In the genomic region with DNA sequence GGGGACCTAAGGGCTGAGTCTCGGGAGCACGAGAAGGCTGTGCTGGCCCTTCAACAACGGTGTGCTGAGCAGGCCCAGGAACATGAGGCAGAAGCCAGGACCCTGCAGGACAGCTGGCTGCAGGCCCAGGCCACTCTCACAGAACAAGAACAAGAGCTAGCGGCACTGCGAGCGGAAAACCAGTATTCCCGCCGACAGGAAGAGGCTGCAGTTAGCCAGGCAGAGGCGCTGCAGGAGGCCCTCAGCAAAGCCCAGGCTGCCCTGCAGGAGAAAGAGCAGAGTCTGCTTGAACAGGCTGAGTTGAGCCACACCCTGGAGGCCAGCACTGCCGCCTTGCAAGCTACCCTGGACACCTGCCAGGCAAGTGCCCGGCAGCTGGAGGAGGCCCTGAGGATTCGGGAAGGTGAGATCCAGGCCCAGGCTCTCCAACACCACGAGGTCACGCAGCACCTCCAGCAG, we compare ENCODE assay signal across 10 mouse cellular contexts. TPM values are rescaled to one million over a fixed set of nuclear protein-coding genes. Genes with fewer than 3 reads are reported as not detected.
DNase-seq lines count a peak whose midpoint lies in the region; ATAC-seq and TF ChIP-seq lines count a peak whose summit lies in the region.
"Had no signal": no experiment of that assay in that cellular context is flagged by ENCODE, and none has a peak within 500 bp of the region (broad histone marks: within the 10 kb centered on the region; RNA-seq: fewer than 3 reads in every experiment).

No protein-coding gene starts in this region.

- TF ChIP-seq CTCF in midbrain, postnatal 0 days (IDR thresholded peaks at IDR 0.05) = no peak

- DNase-seq in midbrain, postnatal 0 days (ENCODE audit: low spot score) = peak; percentile 82
- no peak for DNase-seq in midbrain, embryonic 11.5 days (ENCODE audit: low spot score, missing footprints)
- peak; percentile 98 for DNase-seq in cerebellum, adult 9-10 months
- DNase-seq in heart, adult 8-10 months (ENCODE audit: low spot score) = peak; percentile 21
- DNase-seq in large intestine, adult 2 months (ENCODE audit: low read depth, low spot score) = peak; percentile 37
- no peak for DNase-seq in thymus, postnatal 25 days

- H3K4me2 ChIP-seq in midbrain, postnatal 0 days (ENCODE audit: low read depth, low read length, poor library complexity, severe bottlenecking) = no peak overlapping the region
- no peak overlapping the region for H3K4me2 ChIP-seq in midbrain, embryonic 11.5 days
- no peak overlapping the region for H3K4me2 ChIP-seq in lung, embryonic 16.5 days (ENCODE audit: low read depth, low read length)

- no peak overlapping the region for H3K27ac ChIP-seq in midbrain, postnatal 0 days (ENCODE audit: low read depth, low read length)
- H3K27ac ChIP-seq in midbrain, embryonic 11.5 days (ENCODE audit: low read depth, low read length) = no peak overlapping the region
- H3K27ac ChIP-seq in lung, embryonic 16.5 days (ENCODE audit: low read length) = 0 out of 2 replicates have a peak overlapping the region, but pooled peaks have one; percentile 16

- H3K36me3 ChIP-seq in midbrain, postnatal 0 days (ENCODE audit: insufficient read depth, low read length) = peaks cover 91% of the 10 kb centered on the region
- peaks cover 37% of the 10 kb centered on the region for H3K36me3 ChIP-seq in midbrain, embryonic 11.5 days (ENCODE audit: control insufficient read depth, insufficient read depth, low read length)
- H3K36me3 ChIP-seq in lung, embryonic 16.5 days (ENCODE audit: control insufficient read depth, insufficient read depth, low read length) = peaks cover 51% of the 10 kb centered on the region

- no peaks in the 10 kb centered on the region for H3K27me3 ChIP-seq in midbrain, postnatal 0 days (ENCODE audit: insufficient read depth, low read length)
- H3K27me3 ChIP-seq in midbrain, embryonic 11.5 days (ENCODE audit: control insufficient read depth, insufficient read depth, low read length) = no peaks in the 10 kb centered on the region
- H3K27me3 ChIP-seq in lung, embryonic 16.5 days (ENCODE audit: control insufficient read depth, insufficient read depth, low read depth, low read length) = no peaks in the 10 kb centered on the region

- H3K9ac ChIP-seq in midbrain, postnatal 0 days (replicated peaks; ENCODE audit: low read length, poor library complexity, severe bottlenecking) = no peak overlapping the region
- no peak overlapping the region for H3K9ac ChIP-seq in midbrain, embryonic 11.5 days (ENCODE audit: low read length)
- H3K9ac ChIP-seq in lung, embryonic 16.5 days (ENCODE audit: low read length) = no peak overlapping the region

- H3K9me3 ChIP-seq in midbrain, postnatal 0 days (ENCODE audit: low read length) = no peaks in the 10 kb centered on the region
- H3K9me3 ChIP-seq in midbrain, embryonic 11.5 days (ENCODE audit: control insufficient read depth, low read length) = no peaks in the 10 kb centered on the region
- H3K9me3 ChIP-seq in lung, embryonic 16.5 days (ENCODE audit: control insufficient read depth, low read length) = no peaks in the 10 kb centered on the region

- no peaks in the 10 kb centered on the region for H3K4me1 ChIP-seq in midbrain, postnatal 0 days (ENCODE audit: insufficient read depth, low read length)
- H3K4me1 ChIP-seq in midbrain, embryonic 11.5 days (ENCODE audit: control insufficient read depth, insufficient read depth, low read length) = no peaks in the 10 kb centered on the region
- H3K4me1 ChIP-seq in lung, embryonic 16.5 days (replicated peaks; ENCODE audit: control insufficient read depth, insufficient read depth, low read length) = no peaks in the 10 kb centered on the region

- WGBS in midbrain, postnatal 0 days = 68% methylated on average over 14 of the region's 14 CpGs
- WGBS in midbrain, embryonic 11.5 days = 85% methylated on average over 14 of the region's 14 CpGs
- WGBS in large intestine, adult 2 months = 37% methylated on average over 14 of the region's 14 CpGs
- 64% methylated on average over 14 of the region's 14 CpGs for WGBS in lung, embryonic 16.5 days

- ATAC-seq in midbrain, postnatal 0 days (ENCODE audit: low FRiP score) = no peak
- ATAC-seq in midbrain, embryonic 11.5 days (ENCODE audit: low FRiP score) = no peak
- ATAC-seq in lung, embryonic 16.5 days (ENCODE audit: low read depth) = peak; percentile 75
- no peak for ATAC-seq in CD4-positive, CD25-positive, alpha-beta regulatory T cell, adult 4 months

- no peak overlapping the region for H3K4me3 ChIP-seq in midbrain, postnatal 0 days (ENCODE audit: low read depth, low read length)
- H3K4me3 ChIP-seq in midbrain, embryonic 11.5 days (ENCODE audit: low read depth, low read length) = no peak overlapping the region
- no peak overlapping the region for H3K4me3 ChIP-seq in lung, embryonic 16.5 days (ENCODE audit: low read length)

RNA-seq across cellular contexts. Expression of gene 6430550D23Rik, which starts 15.9 kb away (rescaled TPM):
- total RNA-seq in midbrain, postnatal 0 days (2014; rRNA removed) = 0.44 and 1.0 TPM in 2 replicates
- polyA plus RNA-seq in midbrain, postnatal 0 days (2015; fragmentation: Nextera tagmentation; extraction: Ambion mirVana) = 0.27 and 0.75 TPM in 2 replicates
- polyA plus RNA-seq in midbrain, embryonic 11.5 days (2014; fragmentation: Nextera tagmentation; extraction: Ambion mirVana) = 0.62 and 1.1 TPM in 2 replicates
- total RNA-seq in heart, adult 8-10 months (2022) = 1 to 10 TPM in 1 of 4 experiments, under 1 TPM in 3; 0.14 to 2.0 (median 0.53) TPM
- 1.4 and 1.8 TPM in 2 replicates for polyA plus RNA-seq in large intestine, adult 2 months (2012; rRNA removed)
- polyA plus RNA-seq in lung, embryonic 16.5 days (2015; fragmentation: Nextera tagmentation; extraction: Ambion mirVana) = 1.5 and 1.6 TPM in 2 replicates
- polyA plus RNA-seq in CD4-positive, CD25-positive, alpha-beta regulatory T cell, adult 4 months (2017; shearing (Covaris generic)) = 1 to 10 TPM; 1.1 to 4.9 TPM

RNA-seq across cellular contexts. Expression of gene Ergic3, which starts 16.0 kb away (rescaled TPM):
- total RNA-seq in midbrain, postnatal 0 days (2014; rRNA removed) = 280 and 284 TPM in 2 replicates
- 467 and 547 TPM in 2 replicates for polyA plus RNA-seq in midbrain, postnatal 0 days (2015; fragmentation: Nextera tagmentation; extraction: Ambion mirVana)
- 212 and 224 TPM in 2 replicates for polyA plus RNA-seq in midbrain, embryonic 11.5 days (2014; fragmentation: Nextera tagmentation; extraction: Ambion mirVana)
- total RNA-seq in heart, adult 8-10 months (2022) = 10 to 100 TPM; 58.2 to 67.2 (median 66.3) TPM
- polyA plus RNA-seq in large intestine, adult 2 months (2012; rRNA removed) = 291 and 343 TPM in 2 replicates
- polyA plus RNA-seq in lung, embryonic 16.5 days (2015; fragmentation: Nextera tagmentation; extraction: Ambion mirVana) = 224 and 242 TPM in 2 replicates
- 100 to 1,000 TPM; 131 to 182 TPM for polyA plus RNA-seq in CD4-positive, CD25-positive, alpha-beta regulatory T cell, adult 4 months (2017; shearing (Covaris generic))

RNA-seq across cellular contexts. Expression of gene Cep250, which starts 35.6 kb away (rescaled TPM):
- 14.1 and 19.2 TPM in 2 replicates for total RNA-seq in midbrain, postnatal 0 days (2014; rRNA removed)
- polyA plus RNA-seq in midbrain, postnatal 0 days (2015; fragmentation: Nextera tagmentation; extraction: Ambion mirVana) = 8.7 and 10.1 TPM in 2 replicates
- polyA plus RNA-seq in midbrain, embryonic 11.5 days (2014; fragmentation: Nextera tagmentation; extraction: Ambion mirVana) = 13.2 and 13.8 TPM in 2 replicates
- 1 to 10 TPM; 4.1 to 8.8 (median 6.0) TPM for total RNA-seq in heart, adult 8-10 months (2022)
- 4.7 and 8.2 TPM in 2 replicates for polyA plus RNA-seq in large intestine, adult 2 months (2012; rRNA removed)
- 16.3 and 17.6 TPM in 2 replicates for polyA plus RNA-seq in lung, embryonic 16.5 days (2015; fragmentation: Nextera tagmentation; extraction: Ambion mirVana)
- 10 to 100 TPM; 34.0 to 50.2 TPM for polyA plus RNA-seq in CD4-positive, CD25-positive, alpha-beta regulatory T cell, adult 4 months (2017; shearing (Covaris generic))

RNA-seq across cellular contexts. Expression of gene Gdf5, which starts 46.7 kb away (rescaled TPM):
- total RNA-seq in midbrain, postnatal 0 days (2014; rRNA removed) = 1.5 and 2.0 TPM in 2 replicates
- polyA plus RNA-seq in midbrain, postnatal 0 days (2015; fragmentation: Nextera tagmentation; extraction: Ambion mirVana) = 0.69 and 1.2 TPM in 2 replicates
- 0.05 and 0.15 TPM in 2 replicates for polyA plus RNA-seq in midbrain, embryonic 11.5 days (2014; fragmentation: Nextera tagmentation; extraction: Ambion mirVana)
- total RNA-seq in heart, adult 8-10 months (2022) = not detected
- 0.10 and 0.15 TPM in 2 replicates for polyA plus RNA-seq in large intestine, adult 2 months (2012; rRNA removed)
- polyA plus RNA-seq in lung, embryonic 16.5 days (2015; fragmentation: Nextera tagmentation; extraction: Ambion mirVana) = 0.23 and 0.33 TPM in 2 replicates
- polyA plus RNA-seq in CD4-positive, CD25-positive, alpha-beta regulatory T cell, adult 4 months (2017; shearing (Covaris generic)) = not detected
- polyA plus RNA-seq: spleen, adult 2 months had no signal

RNA-seq across cellular contexts. Expression of gene Gm15557, which starts 51.4 kb away (rescaled TPM):
- total RNA-seq in midbrain, postnatal 0 days (2014; rRNA removed) = not detected in 2 replicates
- polyA plus RNA-seq in midbrain, postnatal 0 days (2015; fragmentation: Nextera tagmentation; extraction: Ambion mirVana) = not detected in 2 replicates
- not detected in 2 replicates for polyA plus RNA-seq in midbrain, embryonic 11.5 days (2014; fragmentation: Nextera tagmentation; extraction: Ambion mirVana)
- not detected for total RNA-seq in heart, adult 8-10 months (2022)
- not detected in 2 replicates for polyA plus RNA-seq in large intestine, adult 2 months (2012; rRNA removed)
- polyA plus RNA-seq in lung, embryonic 16.5 days (2015; fragmentation: Nextera tagmentation; extraction: Ambion mirVana) = not detected in 2 replicates
- not detected for polyA plus RNA-seq in CD4-positive, CD25-positive, alpha-beta regulatory T cell, adult 4 months (2017; shearing (Covaris generic))
- total RNA-seq: layer of hippocampus, postnatal 25 days had no signal
- polyA plus RNA-seq: spleen, adult 2 months had no signal

Comparison
In these comparisons a context has a peak if more than half of its experiments do, and no peak if none do; other contexts are left out.
1. DNase-seq: peak in midbrain, postnatal 0 days (single experiment), cerebellum, adult 9-10 months (single experiment), heart, adult 8-10 months (single experiment) and large intestine, adult 2 months (single experiment); none in midbrain, embryonic 11.5 days (single experiment) and thymus, postnatal 25 days (single experiment).